Mouse (Mus musculus) left cerebral cortex, adult 11 months (tissue): ENCODE measurements around the gene Abcg3.
A peak's percentile ranks its signal among the peaks of the same experiment; 100 is the strongest.
"Not testable (repeated sequence)": the region's sequence is repeated elsewhere in the genome, so short reads cannot be mapped to it uniquely, and the experiment has no call there.

Experiments
- DNase-seq: peaks from one replicate; pipeline ENCODE4 v3.0.0; 2022; ENCODE audit warnings: low spot score

Abcg3 gene

DNA sequence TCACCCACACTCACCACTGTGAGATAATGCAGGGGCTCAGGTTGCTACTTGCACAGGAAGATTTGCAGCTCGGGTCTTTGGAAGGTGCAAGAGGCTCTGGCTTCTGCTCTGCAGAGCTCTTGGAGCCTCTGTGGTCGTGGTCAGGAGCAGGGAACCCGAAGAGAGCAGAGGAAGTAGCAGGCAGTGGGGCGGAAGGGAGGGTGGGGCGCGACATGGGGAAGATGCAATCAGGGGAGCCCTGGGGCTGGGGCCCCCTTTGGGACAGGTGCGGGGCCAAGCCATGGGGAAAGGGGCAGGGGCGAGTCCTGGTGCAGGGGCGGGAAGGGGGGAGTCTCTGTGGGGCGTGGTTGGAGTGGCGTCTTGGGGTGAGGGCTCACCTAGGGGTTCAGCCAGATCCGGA, at the start of gene Abcg3:
TSS of gene Abcg3 (minus strand) at position 184 of the 400 bp plus-strand sequence.
- no peak for DNase-seq

DNA sequence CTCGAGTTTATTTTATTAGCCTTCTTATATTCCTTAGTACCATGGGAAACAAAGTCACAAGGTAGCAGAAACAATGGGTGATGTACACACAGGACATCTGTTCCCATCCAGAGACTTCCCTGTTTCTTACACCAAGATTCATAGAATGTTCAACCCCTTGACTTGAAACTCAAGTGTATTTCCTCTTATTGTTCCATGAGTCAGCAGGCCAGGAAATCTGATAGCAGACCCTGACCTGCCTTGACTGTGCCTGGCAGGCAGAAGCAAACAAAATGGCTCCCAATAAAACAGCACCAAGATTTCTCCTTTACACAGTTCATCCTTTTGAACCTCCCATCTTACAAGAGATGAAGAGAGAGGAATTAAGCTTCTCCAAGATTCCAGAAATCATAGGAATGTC, 30.0 kb upstream of the Abcg3 start:
- no peak for DNase-seq

DNA sequence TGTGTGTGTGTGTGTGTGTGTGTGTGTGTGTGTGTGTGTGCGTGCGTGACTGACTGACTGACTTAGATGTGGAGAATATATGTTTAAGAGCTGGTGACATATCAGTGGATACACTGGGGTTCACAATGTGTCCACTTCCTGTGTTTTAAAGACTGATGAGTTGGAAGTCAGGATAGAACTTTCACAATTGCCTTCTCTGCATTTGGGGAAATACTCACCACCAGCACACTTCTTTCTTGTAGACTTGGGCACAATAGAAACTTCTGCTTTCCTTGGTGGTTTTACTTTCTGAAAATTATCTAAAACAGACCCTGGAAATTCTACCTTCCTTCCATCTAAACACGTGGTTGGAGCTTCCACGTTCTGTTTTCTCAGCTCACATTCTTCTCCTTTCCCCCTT, 29.1 kb upstream of the Abcg3 start:
- no peak for DNase-seq

DNA sequence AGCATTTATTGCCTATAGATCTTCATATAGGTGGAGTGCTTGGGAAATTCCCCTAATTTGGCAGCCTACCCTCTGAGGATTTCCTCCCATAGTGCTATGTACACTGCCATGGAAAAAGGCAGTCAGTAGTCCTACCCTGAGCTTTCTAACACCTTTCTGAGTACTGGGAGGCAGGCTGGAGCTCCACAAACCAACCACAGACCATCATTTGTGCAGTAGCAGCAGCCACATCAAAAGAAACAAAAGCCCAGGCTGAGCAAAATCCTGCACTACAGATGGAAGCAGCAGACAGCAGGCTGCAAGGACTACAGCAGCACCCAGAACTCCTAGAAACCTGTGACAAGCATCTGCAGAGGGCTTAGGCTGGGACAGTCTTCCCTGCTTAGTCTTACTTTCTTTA, 27.9 kb upstream of the Abcg3 start:
- no peak for DNase-seq

DNA sequence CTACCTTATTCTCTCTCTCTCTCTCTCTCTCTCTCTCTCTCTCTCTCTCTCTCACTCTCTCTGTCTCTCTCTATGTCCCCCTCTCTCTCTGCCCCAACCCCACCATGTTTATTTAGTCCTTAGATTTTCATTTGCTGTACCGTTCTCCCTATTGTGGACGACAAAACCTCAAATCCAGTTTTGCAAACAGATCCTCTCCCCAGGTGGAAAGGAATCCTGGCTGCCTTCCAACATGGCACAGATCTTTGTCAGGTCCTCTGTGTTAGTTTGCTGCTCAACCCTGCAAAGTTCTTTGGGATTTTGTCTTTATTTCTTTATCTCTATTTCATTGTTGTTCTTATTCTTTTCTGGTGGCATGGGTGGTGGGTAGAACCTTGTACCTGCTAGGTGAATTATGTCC, 6.9 kb upstream of the Abcg3 start:
- no peak for DNase-seq

DNA sequence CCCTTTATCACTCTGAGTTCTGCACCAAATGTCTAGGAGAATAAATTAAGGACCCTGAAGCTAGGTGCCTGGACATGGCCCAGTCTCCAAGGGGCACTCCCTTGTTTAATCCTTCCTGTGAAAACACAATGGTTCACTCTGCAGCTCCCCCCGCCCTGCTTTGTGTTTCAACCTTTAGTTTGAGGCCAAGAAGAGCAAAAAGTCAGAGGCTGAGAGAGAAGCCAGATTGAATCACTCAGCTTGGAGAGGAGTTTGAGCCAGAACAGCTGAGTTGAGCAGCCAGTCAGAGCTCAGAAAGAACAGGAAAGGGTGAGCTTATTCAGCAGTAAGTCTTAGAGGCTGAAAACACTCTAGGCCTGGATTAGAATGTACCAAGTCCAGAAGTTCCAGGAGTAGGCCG, 5.5 kb upstream of the Abcg3 start:
- DNase-seq = no peak

DNA sequence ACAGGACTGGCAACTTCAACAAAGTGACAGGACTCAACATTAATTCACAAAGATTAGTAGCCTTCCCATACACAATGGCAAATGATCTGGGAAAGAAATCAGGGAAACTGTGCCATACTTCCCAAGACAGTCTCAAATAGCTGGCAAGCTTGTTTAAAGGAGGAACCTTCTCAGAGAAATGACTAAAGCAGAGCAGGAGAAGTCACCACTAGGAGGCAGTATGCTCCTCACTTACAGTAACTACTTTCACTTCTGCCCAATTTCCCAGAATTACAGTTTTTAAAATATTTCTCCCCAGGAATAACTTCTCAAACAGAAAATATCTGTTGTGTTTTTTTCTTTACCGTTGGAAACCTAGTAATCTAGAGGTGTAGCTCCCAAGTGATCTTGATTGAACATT, 4.2 kb upstream of the Abcg3 start:
- peak; percentile 17 for DNase-seq

DNA sequence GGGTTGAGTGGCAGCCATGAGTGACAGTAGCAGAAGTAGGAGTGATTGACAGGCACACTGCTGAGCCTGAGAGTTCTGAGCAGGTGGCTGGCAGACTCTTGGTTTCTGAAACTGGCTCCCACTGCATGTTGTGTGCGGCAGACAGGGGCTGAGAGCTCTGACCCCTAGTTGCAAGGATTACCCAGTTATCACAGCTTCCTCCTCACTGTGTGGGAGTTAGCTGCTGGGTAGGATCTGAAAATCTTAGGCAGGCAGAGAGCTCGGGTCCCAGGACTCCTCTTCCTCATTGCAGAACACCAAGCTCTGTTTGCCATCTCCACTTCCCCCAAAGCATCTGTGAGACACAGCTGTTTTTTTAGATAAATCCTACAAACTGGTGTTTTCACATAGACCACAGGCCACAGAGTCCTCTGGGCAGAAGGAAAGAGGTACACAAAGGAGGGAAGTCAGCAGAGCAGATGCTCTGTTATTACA, 3.4 kb downstream of the Abcg3 start:
- DNase-seq = no peak

DNA sequence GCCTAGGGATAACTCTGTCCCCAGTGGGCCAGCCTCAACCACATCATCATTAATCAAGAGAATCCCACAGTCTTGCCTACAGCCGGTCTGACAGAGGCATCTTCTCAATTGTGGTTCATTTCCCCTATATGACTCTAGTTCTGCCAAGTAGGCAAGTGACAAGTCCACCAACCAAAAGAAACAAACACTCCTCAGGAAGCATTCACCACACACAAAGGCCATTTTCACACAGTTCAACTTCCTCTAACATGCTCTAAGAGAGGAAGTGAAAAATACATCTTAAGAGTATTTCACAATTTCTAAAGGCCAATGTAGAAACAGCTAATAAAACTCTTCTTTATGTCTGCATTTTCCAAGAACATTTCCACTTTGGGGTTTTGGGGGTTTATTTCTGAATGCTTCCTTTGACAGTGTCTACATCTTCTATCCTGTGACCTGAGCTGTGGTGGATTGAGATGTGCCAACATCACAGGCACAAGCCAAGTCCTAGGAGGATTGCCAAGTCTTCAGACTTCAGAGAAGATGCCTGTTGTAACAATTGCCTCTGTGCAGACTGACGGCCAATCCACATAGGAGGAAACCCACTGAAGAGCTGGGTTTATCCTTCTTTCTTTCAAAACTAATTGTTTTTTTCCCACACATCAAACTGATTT, 24.3 kb downstream of the Abcg3 start:
- DNase-seq = no peak

DNA sequence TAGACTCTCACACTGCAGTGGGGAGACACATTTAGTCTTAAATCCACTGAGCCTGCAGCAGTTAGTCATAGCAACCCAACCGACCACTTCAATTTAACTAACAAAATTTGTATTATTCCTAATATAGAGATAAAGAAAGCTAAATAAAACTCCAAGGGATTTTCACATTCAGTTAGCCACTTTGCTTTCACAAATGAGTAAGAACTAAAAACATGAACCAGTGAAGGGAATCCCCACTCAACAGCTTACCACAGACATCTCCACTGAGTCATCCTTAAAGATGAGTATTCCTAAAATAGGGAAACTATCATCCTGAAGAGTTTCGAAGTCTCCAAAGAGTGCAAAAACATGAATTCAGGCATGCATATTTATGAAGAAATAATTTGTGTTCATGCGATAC, 27.3 kb downstream of the Abcg3 start:
- DNase-seq = no peak

DNA sequence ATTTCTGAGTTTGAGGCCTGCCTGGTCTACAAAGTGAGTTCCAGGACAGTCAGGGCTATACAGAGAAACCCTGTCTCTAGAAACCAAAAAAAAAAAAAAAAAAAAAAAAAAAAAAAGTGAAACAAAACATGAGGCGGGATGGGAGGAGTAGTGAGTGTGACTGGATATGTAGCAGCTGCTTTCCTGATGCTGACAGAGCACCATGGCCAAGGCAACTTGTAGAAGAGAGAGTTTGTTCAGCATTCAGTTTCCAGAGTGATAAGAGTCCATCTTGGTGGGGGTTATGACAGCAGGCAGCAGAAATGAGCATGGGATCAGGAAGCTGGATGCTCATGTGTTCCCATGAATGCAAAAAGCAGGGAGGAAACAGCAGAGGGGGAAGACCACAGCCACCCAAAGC, 35.6 kb downstream of the Abcg3 start:
- no peak for DNase-seq

DNA sequence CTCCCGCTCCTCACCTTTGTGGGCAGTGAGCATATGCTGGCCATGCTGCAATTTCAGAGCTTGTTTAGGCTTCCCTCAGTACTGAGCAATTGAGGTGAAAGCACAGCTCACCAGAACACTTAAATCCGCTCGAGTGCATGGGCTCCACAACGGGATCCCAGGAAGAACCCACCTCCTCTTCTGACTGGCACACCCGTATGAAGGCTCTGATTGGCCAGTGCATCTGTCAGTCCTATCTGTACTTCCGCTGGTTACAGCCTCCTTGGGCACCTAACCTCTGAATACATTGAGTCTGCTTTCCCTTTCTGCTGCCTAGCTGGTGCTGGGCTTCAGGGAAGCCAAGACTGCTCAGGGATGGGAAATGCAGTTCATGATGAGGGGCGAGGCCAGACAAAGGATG, 48.4 kb downstream of the Abcg3 start:
- DNase-seq = no peak

DNA sequence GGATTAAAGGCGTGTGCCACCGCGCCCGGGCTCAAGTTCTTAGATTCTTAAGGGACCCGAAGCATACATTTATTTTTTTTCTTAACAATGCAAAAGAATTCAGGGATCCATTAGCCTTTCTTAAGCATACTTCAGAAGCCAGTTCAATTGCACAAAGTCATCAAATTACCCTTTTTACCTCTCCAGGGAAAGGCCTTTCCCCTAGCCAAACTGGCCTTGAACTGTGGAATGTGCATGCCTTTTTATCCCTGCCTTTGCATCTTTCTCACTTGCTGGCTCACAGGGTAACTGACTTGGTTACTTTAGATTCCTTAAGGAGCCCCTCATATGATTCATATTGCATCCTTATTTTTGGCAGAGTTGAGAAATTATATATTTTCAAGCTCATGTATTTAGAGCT, 76.0 kb downstream of the Abcg3 start:
- DNase-seq = not testable (repeated sequence)
